Mouse (Mus musculus) lung, embryonic 14.5 days (tissue): ENCODE data around the gene Vps41. TPM values are rescaled to one million over a fixed set of nuclear protein-coding genes. Genes with fewer than 3 reads are reported as not detected.

Experiments
- ATAC-seq: fragments of 200-750 bp; cut with Nextera tagmentation; 2 replicates; pipeline ENCODE4 v1.8.0; 2017; ENCODE audit warnings: mild to moderate bottlenecking, moderate TSS enrichment, moderate library complexity; ENCODE audit not compliant: insufficient read depth
- DNase-seq: peaks from one replicate; pipeline ENCODE4 v3.0.0-alpha.2; 2015
- H3K27ac ChIP-seq: fragments of 300-500 bp; sonication (generic); 2 replicates; pipeline ENCODE4 v1.5.1; 2014; ENCODE audit warnings: low read depth, mild to moderate bottlenecking, moderate library complexity
- H3K27me3 ChIP-seq: fragments of 300-500 bp; sonication (generic); 2 replicates; pipeline ENCODE4 v1.6.1; 2014; ENCODE audit warnings: low read length, control low read depth; ENCODE audit not compliant: insufficient read depth
- H3K36me3 ChIP-seq: fragments of 300-500 bp; sonication (generic); 2 replicates; pipeline ENCODE4 v1.6.1; 2014; ENCODE audit warnings: control low read depth; ENCODE audit not compliant: insufficient read depth
- H3K4me1 ChIP-seq: fragments of 300-500 bp; sonication (generic); 2 replicates; pipeline ENCODE4 v1.6.1; 2014; ENCODE audit warnings: antibody characterized with exemption, control low read depth; ENCODE audit not compliant: insufficient read depth
- H3K4me2 ChIP-seq: fragments of 300-500 bp; sonication (generic); 2 replicates; pipeline ENCODE4 v1.6.1; 2014; ENCODE audit warnings: mild to moderate bottlenecking
- H3K4me3 ChIP-seq: fragments of 300-500 bp; sonication (generic); 2 replicates; pipeline ENCODE4 v1.5.1; 2014; ENCODE audit warnings: low read depth, low read length
- H3K9ac ChIP-seq: fragments of 300-500 bp; sonication (generic); 2 replicates; pipeline ENCODE4 v1.6.1; 2014
- H3K9me3 ChIP-seq: fragments of 300-500 bp; sonication (generic); 2 replicates; pipeline ENCODE4 v1.6.1; 2016; ENCODE audit warnings: low read depth, low read length, control low read depth
- CTCF ChIP-seq: IDR thresholded peaks from 2 replicates; pipeline ENCODE4 v1.5.1; 2016; ENCODE audit warnings: antibody characterized with exemption, low read depth
- WGBS: fragments of 180-500 bp; shearing (Covaris S2); extraction: QIAGEN DNeasy Blood & Tissue Kit; methylation state at CpG from one replicate; pipeline ENCODE4 v1.1.7; 2014; 5-methylcytosine and 5-hydroxymethylcytosine counted together
- polyA plus RNA-seq: library from polyadenylated mRNA; unstranded; fragments of >200 nt; fragmentation: Nextera tagmentation; extraction: Ambion mirVana; gene quantifications from 2 replicates; pipeline ENCODE4 v1.2.1, GENCODE M21; 2014

The Vps41 gene
- polyA plus RNA-seq: 61.7 and 61.9 TPM in 2 replicates

- H3K9me3 ChIP-seq: no peaks in the 10 kb centered on the region
- WGBS: under 1% methylated on average over 21 of the region's 21 CpGs
- H3K4me1 ChIP-seq: peaks cover 6% of the 10 kb centered on the region; the same call in 1 of the 2 replicates
- DNase-seq (peak; percentile 92), ATAC-seq (peak; percentile 100)
- no peak for TF ChIP-seq CTCF
- peak within 1 kb of the TSS; percentile 65 for H3K4me2 ChIP-seq
- peak within 1 kb of the TSS; percentile 75 for H3K4me3 ChIP-seq
- peak within 1 kb of the TSS; percentile 74 for H3K9ac ChIP-seq
- H3K27me3 ChIP-seq: no peaks in the 10 kb centered on the region
- peak within 1 kb of the TSS; percentile 30; the same call in 1 of the 2 replicates for H3K27ac ChIP-seq
- no peaks in the 10 kb centered on the region for H3K36me3 ChIP-seq
These were observed at the start of gene Vps41 for GRCm38 (mm10) chr13:18717185-18717584. TSS of gene Vps41 (plus strand) at chr13:18717286.

GRCm38 (mm10) chr13:18698518-18699065 lies 18.5 kb upstream of the Vps41 start:
- no peak overlapping the region for H3K27ac ChIP-seq
- WGBS: 42% methylated on average over 7 of the region's 7 CpGs
- no peak overlapping the region for H3K4me2 ChIP-seq
- H3K4me1 ChIP-seq: no peaks in the 10 kb centered on the region
- H3K27me3 ChIP-seq: no peaks in the 10 kb centered on the region
- H3K9ac ChIP-seq: no peak overlapping the region
- ATAC-seq: peak; percentile 44; the same call in 1 of the 2 replicates
- H3K36me3 ChIP-seq: no peaks in the 10 kb centered on the region
- peak; percentile 67 for DNase-seq
- peak; percentile 63 for TF ChIP-seq CTCF
- no peaks in the 10 kb centered on the region for H3K9me3 ChIP-seq
- H3K4me3 ChIP-seq: no peak overlapping the region

- H3K9ac ChIP-seq: no peak overlapping the region
- 92% methylated on average over 1 of the region's 1 CpGs for WGBS
- TF ChIP-seq CTCF: no peak
- no peak overlapping the region for H3K4me2 ChIP-seq
- H3K36me3 ChIP-seq: no peaks in the 10 kb centered on the region
- H3K4me3 ChIP-seq: no peak overlapping the region
- DNase-seq (no peak), ATAC-seq (no peak)
- no peaks in the 10 kb centered on the region for H3K9me3 ChIP-seq
- no peak overlapping the region for H3K27ac ChIP-seq
- H3K4me1 ChIP-seq: no peaks in the 10 kb centered on the region
- no peaks in the 10 kb centered on the region for H3K27me3 ChIP-seq
These were observed 5.4 kb upstream of the Vps41 start for GRCm38 (mm10) chr13:18711685-18712084.

- 35% methylated on average over 5 of the region's 5 CpGs for WGBS
- peak overlapping the region; percentile 65 for H3K4me2 ChIP-seq
- no peak overlapping the region for H3K9ac ChIP-seq
- no peak overlapping the region for H3K27ac ChIP-seq
- no peak for TF ChIP-seq CTCF
- H3K36me3 ChIP-seq: no peaks in the 10 kb centered on the region
- peak; percentile 45 for ATAC-seq
- H3K9me3 ChIP-seq: no peaks in the 10 kb centered on the region
- peaks cover 6% of the 10 kb centered on the region; the same call in 1 of the 2 replicates for H3K4me1 ChIP-seq
- peak overlapping the region; percentile 75 for H3K4me3 ChIP-seq
- DNase-seq: no peak
- H3K27me3 ChIP-seq: no peaks in the 10 kb centered on the region
These were observed 379 bp upstream of the Vps41 start for GRCm38 (mm10) chr13:18716707-18717106.

GRCm38 (mm10) chr13:18718461-18718860 lies 1.4 kb downstream of the Vps41 start:
- no peak for TF ChIP-seq CTCF
- Histone ChIP-seq H3K9me3 (no peaks in the 10 kb centered on the region), H3K27me3 (no peaks in the 10 kb centered on the region), H3K9ac (no peak overlapping the region), H3K36me3 (no peaks in the 10 kb centered on the region), H3K4me1 (peaks cover 6% of the 10 kb centered on the region; the same call in 1 of the 2 replicates), H3K4me3 (no peak overlapping the region), H3K27ac (no peak overlapping the region), H3K4me2 (peak overlapping the region; percentile 65; the same call in 1 of the 2 replicates)
- no peak for ATAC-seq
- WGBS: 76% methylated on average over 5 of the region's 5 CpGs
- no peak for DNase-seq

GRCm38 (mm10) chr13:18730666-18731065 lies 13.6 kb downstream of the Vps41 start:
- ATAC-seq: no peak
- H3K4me2 ChIP-seq: no peak overlapping the region
- H3K4me1 ChIP-seq: no peaks in the 10 kb centered on the region
- H3K27ac ChIP-seq: no peak overlapping the region
- H3K27me3 ChIP-seq: no peaks in the 10 kb centered on the region
- no peak for DNase-seq
- 0 out of 2 replicates have a peak, but pooled peaks cover 3% of the 10 kb centered on the region for H3K36me3 ChIP-seq
- no peak overlapping the region for H3K9ac ChIP-seq
- no peaks in the 10 kb centered on the region for H3K9me3 ChIP-seq
- H3K4me3 ChIP-seq: no peak overlapping the region
- no peak for TF ChIP-seq CTCF
- 89% methylated on average over 3 of the region's 3 CpGs for WGBS

- no peak for TF ChIP-seq CTCF
- Histone ChIP-seq H3K27me3 (no peaks in the 10 kb centered on the region), H3K4me2 (no peak overlapping the region)
These were observed 19.5 kb downstream of the Vps41 start for GRCm38 (mm10) chr13:18736590-18736989.

More at GRCm38 (mm10) chr13:18736590-18736989, 19.5 kb downstream of the Vps41 start:
- Histone ChIP-seq H3K4me3 (no peak overlapping the region), H3K4me1 (no peaks in the 10 kb centered on the region), H3K9me3 (no peaks in the 10 kb centered on the region), H3K27ac (no peak overlapping the region), H3K9ac (no peak overlapping the region), H3K36me3 (peaks cover 14% of the 10 kb centered on the region; the same call in 1 of the 2 replicates)
- no peak for DNase-seq
- 59% methylated on average over 1 of the region's 1 CpGs for WGBS
- ATAC-seq: no peak
